Mouse (Mus musculus) layer of hippocampus, adult 8-10 months (tissue): Measurements from ENCODE around the gene Socs3. TPM values are rescaled to one million over a fixed set of nuclear protein-coding genes. Genes with fewer than 3 reads are reported as not detected.

ENCODE experiments used
- DNase-seq, 2 experiments: peaks; one replicate each; pipeline ENCODE4 v3.0.0; 2022; ENCODE audit warnings: low spot score in 2 of 2
- total RNA-seq, 4 experiments: library from RNA; stranded (reverse); gene quantifications; 2 replicates each; pipeline ENCODE4 v1.2.4; 2022

Socs3 gene
- 1 to 10 TPM in 3 of 4 experiments, under 1 TPM in 1; 0.81 to 7.9 (median 3.3) TPM for total RNA-seq

DNA sequence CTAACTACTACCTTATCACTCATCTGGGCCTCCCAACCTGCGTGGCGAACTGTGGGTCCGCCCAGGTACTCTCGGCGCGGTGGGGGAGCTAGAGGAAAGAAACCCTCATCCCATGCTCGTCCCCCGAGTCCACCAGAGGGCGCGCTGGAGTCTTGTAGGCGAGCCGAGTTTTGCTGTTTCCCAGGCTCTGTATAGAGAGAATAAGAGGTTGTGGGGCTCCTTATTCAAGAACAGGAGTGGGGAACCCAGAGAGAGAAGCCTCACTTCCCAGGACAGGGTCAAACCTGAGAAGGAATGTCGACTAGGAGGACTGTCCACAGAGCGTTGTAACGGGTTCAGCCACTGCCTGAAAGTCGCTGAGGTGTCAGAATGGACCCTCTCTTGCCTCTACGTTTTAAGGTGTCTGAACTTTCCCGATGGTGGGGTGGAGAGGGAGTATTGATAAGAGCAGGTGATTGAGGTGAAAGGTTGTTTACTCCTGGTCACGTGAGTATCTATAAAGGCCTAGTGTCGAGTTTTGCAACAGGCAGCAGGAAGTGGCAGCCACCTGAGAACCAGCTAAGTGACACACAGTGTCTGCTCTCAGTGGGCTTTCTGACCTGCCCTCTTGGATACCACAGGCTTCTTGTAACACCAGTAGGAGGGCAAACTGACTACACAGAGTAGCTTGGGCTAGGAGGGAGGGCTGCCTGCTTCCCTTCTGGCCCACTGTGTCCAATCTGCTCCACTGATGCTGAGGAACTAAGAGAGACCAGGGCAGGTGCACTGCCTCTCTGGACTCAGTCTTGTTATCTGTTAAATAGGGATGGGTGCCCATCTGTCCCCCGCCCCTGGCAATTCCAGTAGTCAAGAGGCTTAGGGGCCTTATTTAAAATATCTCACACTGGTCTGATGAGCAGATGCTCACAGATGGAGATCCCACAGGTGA, at the start of gene Socs3:
Socs3 (minus strand) TSS at position 103 of the 928 bp plus-strand sequence.
- peak; percentile 72 to 93 for DNase-seq

DNA sequence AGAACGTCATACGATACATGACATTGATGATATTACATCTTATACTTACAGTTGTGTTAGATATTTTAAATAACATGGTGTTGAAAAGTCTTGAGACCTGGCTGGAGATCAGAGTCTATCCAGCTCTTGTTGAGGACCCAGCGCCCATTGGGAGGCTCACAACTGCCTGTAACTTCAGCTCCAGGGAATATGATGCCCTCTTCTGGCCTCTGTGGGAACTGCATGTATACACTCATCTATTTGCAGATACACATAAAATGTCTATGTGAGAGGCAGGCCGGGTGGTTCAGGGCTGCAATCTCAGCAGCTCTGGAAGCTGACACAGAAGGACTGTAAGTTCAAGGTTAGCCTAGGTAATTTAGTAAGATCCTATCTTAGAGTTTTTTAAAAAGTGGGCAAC, 48.5 kb upstream of the Socs3 start:
- no peak for DNase-seq

DNA sequence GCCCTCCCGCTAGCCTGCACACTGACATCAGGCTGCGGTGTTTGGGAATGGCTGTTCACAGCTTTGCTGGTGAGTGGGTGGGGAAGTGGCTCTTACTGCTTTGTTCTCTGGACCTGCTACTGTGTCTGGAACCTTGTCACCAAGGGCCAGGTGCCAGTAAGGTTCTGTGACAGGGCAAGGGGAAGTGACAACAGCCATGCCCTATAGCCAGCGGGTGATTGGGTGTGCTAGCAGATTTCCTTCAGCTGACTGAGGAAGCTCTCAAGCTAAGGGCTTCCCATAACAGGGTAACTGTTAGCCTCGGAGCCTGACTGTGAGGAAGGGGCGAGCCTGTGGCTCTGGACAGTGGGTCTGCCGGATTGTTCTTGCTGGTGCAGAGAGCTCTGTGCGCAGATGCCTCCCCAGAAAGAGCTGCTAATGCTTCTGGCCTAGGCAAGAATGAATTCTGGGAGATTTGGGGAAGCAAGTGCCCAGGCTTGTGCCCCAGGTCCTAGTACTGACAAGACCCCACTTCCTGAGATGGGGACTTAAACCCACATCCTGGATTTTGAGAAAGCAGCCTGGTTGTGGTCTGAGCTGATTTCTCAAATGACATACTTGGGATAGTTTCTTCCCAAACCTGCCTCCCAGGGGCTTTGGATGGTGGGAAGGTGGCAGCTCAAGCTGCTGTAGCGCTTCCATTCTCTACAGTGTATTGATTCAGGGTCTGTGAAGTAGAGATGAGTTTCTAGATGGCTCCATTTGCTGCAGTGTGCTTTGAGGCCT, 45.7 kb upstream of the Socs3 start:
- no peak for DNase-seq

DNA sequence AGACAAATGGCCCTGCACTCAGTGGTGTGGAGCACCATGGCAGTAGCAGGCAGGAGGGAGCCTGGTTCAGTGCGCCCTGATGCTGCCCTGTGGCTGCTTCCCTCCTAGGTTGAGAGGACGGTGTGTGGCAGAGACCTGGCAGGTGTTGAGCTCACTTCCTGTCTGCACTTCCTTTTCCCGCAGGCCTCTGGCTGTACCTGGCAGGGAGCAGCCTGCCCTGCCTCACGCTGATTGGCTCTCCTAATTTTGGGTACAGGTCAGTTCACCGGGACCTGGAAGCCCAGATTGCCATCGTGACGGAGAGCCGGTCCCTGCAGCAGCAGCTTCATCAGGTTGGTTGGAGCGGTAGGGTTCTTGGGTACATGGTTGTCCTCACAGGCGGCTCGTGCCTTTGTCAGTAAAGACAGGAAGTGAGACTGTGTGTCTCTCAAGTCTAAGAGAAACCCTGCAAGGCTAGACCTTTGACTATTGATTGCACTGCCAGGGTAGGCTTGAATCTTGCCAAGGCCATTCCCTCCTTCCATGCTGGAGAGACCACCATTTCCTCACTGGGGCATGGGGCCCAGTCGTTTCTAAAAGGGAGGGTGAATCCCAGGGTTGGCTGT, 44.6 kb upstream of the Socs3 start:
- no peak for DNase-seq

DNA sequence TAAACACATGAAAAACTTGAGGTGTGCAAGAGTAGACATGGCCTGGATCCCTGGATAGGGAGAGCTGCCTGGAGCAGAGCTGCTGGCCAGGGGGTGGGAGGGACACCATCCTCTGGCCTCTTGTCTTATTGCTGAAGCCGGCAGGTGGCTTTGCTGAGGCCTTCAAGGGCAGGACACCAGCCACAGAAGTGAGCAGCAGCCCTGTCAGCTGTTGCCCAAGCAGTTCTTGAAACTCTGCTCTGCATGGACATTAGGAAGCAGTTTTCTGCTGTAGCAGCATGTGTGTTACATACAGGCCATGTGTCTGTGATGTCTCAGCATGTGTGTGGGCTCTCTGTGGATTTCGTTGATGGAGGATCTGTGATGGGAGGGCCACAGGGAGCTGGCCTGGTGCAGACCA, 43.5 kb upstream of the Socs3 start:
- DNase-seq, result no peak

DNA sequence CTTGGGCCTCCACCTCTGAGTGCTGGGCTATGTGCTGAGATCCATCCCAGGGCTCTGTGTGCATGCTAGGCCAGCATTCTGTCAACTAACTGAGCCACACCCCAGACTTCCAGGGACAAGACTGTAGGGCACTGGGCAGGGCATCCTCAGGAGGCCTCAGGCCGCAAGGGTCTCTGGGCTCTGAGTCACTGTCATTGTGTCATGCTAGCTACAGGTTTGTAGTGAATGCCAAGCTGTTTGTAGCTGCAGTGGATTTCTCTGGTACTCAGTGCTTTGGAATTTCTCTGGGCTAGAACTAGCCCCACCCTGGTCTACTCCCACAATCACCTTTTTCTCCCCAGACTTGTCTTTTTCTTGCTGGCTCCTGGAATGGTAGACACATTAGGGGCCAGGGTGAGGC, 42.7 kb upstream of the Socs3 start:
- DNase-seq, result no peak

DNA sequence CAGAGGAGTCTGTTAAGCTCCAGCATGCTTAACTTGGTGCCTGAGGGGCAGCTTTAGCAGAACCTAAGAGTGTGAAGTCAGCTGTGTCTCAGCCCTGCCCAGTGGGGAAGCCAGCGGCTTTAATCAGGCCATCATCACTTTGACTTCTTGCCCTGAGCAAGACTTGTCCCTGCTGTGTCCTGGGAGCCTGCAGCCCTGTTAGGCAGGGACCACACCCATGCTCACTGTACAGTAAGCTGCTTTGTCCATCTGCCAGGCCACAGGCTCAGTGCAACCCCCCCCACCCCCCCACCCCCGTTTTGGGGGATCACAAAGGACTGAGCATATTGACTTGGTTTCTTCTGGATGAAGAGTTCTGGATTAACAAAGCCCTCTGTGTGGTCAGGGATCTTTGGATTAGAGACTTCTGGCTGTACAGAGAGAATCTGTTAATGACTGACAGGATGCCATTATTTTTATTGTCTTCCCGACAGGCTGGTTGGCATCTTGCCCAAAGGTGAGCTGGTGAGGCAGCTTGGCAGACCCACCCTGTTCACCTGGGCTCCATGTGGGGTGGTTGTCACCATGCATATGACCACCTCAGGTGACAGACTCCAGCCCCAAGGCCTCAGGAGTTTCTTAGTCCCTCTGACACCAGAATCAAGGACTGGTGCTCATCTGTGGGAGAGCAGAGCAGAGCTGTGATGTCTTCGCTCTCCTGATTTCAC, 40.2 kb upstream of the Socs3 start:
- DNase-seq, result no peak

DNA sequence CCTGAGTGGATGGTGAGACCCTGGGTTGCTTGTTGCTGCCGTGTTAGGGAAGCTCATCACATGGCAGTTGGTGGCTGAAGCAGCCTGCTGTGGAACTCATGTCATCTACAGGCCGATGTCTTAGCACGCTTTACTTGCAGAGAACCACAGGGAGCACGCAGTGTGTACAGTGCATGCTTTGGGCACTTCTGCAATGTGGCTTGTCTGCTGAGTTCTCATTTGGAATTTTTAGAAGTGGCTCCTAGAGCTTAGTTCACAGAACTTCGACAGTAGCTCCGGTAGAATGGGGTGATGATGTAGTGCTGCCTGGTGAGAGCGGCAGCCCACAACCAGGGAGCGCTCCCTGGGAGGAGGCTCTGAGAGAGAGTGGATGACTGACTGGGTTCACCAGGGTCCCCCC, 39.0 kb upstream of the Socs3 start:
- DNase-seq, result no peak

DNA sequence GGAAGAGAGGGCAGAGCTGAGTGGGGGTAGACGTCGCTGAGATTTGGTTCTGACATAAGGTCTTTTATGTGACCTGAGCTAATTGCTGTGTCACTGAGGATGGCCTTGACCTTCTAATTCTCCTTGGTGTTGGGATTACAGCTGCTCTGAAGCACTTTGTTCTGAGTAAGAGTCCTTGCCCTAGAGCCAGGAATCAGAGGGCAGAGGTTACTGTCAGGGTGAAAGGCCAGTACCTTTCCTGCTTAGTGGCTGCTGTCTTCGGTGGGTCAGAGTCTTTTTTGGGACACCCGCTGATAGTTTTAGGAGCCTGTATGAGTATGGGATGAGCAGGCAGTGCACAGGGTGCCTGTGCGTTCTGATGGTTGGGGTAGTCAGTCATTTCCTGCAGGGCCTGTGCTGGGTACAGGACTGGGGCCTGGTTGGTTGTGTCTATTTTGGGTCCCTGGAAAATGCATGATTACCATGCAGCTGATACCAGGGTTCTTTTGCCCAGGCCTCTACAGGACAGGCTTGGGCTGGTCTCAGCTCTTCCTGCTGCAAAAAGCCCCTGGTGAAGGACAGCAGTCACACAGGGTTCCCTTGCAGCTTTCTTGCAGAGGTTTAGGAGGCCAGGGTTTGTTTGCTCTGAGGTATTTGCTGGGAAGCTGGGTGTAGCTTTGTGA, 38.4 kb upstream of the Socs3 start:
- no peak for DNase-seq

DNA sequence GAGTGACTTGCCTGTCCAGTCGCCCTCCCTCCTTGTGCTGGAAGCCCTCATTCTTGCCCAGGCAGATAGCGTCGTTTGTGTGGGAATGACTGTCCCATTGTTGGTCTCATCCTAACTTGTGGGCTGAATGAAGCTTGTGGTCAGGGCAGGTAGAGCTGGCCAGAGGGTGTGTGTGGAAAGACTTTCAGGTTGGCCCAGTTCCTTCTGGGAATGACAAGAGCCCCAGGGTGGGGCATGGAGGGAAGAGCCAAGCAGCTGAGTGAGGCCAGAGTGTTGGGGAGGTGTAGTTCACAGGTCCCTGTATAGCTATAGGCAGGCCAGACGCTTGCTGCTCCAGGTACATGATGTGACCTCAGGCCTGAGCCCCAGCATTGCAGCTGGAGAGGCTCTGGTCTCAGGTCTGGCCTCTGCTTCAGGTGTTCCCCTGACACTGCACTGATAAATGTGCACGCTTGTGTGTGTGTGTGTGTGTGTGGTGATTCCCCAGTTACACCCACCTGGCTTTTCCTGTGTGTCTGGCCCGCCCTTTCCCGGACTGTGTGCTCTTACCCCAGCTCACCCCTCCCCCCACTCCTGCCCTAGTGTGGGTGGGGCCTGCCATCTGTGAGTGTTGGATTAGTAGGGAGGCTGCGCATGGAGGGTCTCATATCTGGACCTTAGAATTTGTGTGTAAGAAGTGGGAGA, 37.8 kb upstream of the Socs3 start:
- DNase-seq, result no peak

DNA sequence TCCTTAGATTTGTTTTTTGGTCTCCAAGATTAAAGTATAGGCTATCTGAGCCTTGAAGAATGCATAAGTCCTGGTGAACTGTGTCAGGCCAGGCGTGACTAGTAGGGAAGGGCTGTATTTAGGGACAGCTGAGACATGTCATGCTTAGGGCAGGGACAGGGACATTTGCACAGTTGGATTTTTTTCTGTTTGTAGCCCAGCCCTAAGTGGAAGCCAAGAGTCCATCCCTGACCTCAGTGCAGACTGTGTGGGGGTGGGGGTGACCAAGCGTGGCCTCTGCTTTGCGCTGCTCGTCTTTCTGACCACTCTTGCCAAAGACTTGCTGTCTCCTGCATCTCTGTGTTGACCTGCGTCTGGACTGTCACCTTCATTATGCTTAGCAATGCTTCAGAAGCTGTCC, 34.4 kb upstream of the Socs3 start:
- DNase-seq, result no peak

DNA sequence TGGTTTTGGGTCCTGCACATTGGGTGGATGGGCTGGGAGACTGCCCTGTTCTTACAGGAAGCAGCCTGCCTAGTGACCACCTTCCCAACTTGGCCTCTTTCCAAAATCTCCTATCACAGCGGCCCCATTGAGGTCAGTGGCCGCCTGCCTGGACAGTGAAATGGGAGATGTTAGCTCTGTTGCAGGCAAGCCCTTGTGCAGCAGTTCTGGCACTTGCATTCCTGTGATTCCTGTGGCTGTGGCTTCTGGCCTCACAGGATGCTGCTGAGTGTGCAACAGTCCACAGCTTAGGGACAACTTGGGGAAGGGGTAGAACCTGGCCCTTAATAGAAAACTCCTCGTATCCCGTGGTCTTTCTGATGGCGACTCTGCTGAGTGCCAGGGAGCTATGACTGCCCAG, 33.9 kb upstream of the Socs3 start:
- DNase-seq, result no peak

DNA sequence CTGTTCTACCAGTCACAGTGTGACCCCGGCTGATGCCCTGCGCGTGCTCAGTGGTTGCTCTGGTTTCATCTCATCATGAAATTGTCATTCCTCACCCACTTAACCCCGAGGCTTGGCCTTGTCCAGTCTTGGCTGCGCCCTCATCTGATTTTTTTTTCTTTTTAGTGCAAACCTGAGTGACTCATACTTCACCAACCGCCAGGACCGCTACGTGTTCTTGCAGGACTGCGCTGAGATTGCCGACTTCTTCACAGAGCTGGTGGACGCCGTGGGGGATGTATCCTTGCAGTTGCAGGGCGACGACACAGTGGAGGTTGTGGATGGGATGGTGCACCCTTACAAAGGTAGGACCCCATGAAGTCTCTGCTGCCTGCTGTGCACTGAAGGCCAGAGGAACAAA, 33.3 kb upstream of the Socs3 start:
- no peak for DNase-seq

DNA sequence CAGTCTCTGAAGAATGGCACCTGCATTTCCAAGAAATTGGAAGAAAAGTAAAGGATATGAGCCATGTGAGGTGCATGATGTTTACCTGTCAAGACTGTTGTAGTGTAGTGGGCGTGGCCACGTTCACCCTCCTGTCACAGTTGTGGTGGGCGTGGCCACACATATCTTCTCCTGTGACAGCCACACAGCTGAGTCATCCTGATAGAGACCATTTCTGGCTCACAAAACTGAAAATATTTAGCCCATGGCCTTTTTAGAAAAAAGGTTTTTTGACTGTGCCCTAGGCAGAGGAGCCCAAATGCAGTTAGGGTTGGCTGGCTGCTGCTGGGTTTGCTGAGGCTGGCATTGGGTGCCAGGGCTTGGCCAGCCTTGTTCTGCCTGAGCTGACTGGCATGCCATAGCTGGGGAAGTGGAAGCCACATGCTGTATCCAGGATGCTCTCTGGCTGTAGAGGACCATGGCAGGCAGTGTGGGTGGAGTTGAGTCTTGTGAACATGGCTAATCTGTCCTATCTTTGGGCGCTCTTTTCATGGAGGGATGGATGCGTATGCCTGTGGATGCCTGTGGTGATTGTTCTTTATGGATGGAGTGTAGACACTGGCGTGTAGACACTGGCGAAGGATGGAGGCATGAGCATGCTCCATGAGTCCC, 30.8 kb upstream of the Socs3 start:
- DNase-seq, result no peak

DNA sequence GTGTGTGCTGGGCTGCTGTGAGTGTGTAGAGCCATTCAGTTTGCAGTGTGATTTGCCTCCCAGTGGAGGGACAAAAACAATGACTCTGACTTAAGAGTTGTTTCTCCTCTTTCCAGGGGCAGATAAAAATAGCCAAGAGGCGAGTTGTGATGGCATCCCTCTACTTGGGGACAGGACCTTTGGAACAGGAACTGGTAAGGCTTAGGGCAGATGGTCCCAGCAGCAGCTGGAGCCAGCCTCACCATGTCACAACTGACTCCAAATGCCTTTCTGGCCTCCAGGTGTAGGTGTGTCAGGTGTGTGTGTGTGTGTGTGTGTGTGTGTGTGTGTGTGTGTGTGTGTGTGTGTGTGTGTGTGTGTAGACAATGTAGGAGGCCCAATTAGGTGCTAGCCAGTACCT, 30.2 kb upstream of the Socs3 start:
- no peak for DNase-seq

DNA sequence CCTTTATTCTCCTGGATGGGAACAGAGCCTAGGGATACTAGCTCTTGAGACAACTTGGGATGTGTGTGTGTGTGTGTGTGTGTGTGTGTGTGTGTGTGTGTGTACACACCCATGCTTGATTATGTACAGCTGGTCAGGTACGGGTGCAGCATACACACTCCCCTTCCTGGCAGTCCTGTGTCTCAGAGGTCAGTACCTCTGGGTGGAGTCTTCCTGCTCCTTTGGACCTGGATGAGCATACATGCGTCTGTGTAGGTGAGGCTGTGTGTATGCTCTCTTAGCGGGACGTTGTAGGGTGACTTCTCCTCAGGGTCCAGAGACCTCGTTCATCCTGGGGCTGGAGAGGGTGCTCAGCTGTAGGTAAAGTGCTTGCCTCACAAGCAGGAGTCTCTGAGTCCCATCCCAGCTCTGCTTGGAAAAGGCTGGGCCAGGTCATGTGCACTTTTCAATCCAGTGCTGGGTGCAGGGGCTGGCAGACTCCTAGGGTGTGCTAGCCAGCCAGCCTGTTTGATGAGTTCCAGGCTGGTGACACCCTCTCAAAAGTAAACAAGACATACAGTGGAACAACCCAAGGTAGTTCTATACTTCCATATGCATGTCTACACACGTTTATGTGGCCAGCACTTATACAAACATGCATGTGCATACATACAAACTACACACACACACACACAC, 29.6 kb upstream of the Socs3 start:
- no peak for DNase-seq

DNA sequence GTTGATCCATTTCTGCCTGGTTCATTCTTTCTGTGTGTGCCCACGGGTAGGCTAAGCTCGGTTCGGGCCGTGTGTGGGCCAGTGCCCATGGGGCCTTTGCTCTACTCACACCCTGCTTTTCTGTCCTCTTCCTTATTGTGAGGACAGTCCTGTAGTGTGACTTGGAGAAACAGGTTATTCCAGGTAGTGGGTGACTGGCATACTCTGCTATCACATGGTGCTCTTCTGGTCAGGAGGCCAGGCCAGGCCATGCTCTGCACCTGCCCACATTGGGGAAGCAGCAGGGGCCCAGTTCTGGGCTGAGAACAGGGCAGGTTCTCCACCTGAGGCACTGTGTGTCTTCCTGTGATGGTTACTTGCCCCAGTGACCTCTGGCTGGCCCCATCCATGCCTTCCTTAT, 28.5 kb upstream of the Socs3 start:
- no peak for DNase-seq

DNA sequence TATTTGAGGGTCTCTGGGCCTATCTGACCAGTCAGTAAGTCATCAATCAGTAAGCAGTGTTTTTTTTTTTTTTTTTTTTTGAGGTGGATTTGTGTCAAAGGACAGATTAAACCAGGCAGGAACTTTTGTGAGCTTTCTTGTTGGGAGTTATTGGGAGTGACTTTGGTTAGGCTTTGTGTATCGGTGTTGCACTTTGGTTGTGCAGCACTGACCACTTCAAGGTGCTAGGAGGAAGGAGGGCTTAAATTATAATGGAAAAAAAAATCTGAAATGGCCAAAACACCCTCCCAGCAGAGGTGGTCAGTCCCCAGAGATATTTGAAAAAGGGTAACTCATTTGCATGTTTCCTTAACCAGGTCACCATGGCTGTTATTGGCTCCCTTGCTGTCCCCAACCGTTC, 27.2 kb upstream of the Socs3 start:
- DNase-seq, result no peak

DNA sequence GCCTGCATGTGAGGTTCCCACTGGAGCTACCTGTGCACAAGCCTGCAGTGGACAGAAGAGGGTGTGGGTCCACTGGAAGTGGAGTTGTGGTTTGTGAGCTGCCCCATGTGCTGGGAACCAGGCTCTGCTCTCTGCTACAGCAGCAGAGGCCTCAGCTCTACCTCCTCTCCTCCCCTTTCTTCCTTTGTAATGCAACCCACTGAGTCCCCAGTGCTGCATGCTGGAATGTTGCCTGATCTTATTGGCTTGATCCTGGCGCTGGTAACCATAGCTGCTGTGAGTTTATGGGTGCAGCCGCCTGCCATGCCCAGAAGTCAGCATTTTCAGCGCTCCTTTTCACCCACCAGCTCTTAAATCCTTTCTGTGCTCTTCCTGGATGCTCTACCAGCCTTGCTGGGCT, 26.2 kb upstream of the Socs3 start:
- no peak for DNase-seq
